Mouse (Mus musculus): ENCODE measurements around the gene Eppin. TPM values are rescaled to one million over a fixed set of nuclear protein-coding genes. Genes with fewer than 3 reads are reported as not detected.

The Eppin gene
- polyA plus RNA-seq, 1 experiment from 2014 or later: not detected

DNA sequence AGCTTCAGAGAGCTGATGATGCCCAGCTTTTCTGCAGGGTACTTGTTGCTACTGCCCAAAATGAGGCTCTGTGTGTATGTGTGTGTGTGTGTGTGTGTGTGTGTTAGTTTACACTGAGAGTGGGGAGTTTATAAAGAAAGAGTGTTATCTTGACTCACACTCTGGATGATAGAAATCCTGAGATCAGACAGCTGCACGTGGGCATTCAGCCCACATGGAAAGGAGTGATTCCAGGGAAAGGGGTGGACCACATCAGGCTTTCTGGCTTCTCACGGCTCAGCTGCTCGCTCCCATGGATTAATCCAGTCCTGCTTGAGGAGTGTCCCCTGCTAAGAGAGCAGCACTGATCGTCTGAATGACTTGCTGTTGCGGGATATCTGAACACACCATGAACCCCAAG lies 51.3 kb downstream of the Eppin start:
- no peaks in the 10 kb centered on the region for H3K9me3 ChIP-seq (ENCODE audit: control insufficient read depth)
- no peaks in the 10 kb centered on the region for H3K27me3 ChIP-seq (replicated peaks; ENCODE audit: control insufficient read depth, insufficient read depth, low read length)
- ATAC-seq: no peak
- no peak for TF ChIP-seq CTCF (IDR thresholded peaks at IDR 0.05; ENCODE audit: low read depth)
- no peak overlapping the region for H3K4me2 ChIP-seq (replicated peaks; ENCODE audit: low read depth)
- whole genome bisulfite sequencing: 65% methylated on average over 5 of the region's 5 CpGs
- H3K4me1 ChIP-seq (replicated peaks; ENCODE audit: control insufficient read depth, insufficient read depth, low read length): no peaks in the 10 kb centered on the region
- H3K27ac ChIP-seq (ENCODE audit: low read depth, low read length): no peak overlapping the region
- H3K36me3 ChIP-seq (ENCODE audit: control insufficient read depth, insufficient read depth): no peaks in the 10 kb centered on the region
- no peak overlapping the region for H3K4me3 ChIP-seq (ENCODE audit: low read depth, low read length)
- H3K9ac ChIP-seq (ENCODE audit: low read depth, low read length): no peak overlapping the region

DNA sequence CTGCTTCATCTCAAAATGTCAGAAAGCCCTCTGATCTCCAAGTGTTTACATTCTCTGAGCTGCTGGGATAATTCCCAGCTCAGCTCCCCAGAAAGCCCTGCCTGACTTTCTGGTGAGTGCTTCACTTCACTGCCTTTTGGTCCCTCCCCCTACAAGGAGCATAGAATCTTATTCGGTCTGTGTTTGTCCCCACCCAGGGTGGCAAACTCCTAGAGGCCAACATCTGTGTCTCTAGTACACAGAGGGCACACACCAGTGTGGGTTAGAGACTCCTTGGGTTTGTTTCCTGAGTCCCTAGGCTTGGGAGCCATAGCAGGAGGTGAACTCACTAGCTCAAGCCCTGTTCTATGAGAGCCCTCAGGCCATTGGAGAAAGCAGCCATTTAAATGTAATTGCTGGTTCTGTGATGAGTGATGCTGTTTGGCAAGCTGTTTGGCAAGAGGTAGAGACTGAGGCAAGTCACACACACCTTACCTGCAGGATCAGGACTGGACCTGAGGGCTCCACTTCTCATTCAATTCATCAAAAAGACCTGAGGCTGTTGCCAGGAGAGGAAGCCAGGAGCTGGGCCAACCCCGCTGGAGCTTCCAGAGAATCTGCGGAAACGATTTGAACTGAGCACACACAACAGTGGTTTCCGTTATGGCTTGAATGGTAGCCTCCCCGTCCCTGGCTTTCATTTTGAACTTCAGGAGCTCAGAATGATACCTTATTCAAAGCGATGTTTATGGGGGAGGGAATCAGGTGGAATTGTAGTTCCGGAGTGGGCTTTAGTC lies 52.6 kb downstream of the Eppin start:
- Histone ChIP-seq H3K4me1 (replicated peaks; ENCODE audit: control insufficient read depth, insufficient read depth, low read length) (no peaks in the 10 kb centered on the region), H3K9ac (ENCODE audit: low read depth, low read length) (no peak overlapping the region), H3K27ac (ENCODE audit: low read depth, low read length) (no peak overlapping the region), H3K4me3 (ENCODE audit: low read depth, low read length) (no peak overlapping the region), H3K27me3 (replicated peaks; ENCODE audit: control insufficient read depth, insufficient read depth, low read length) (no peaks in the 10 kb centered on the region), H3K9me3 (ENCODE audit: control insufficient read depth) (no peaks in the 10 kb centered on the region), H3K36me3 (ENCODE audit: control insufficient read depth, insufficient read depth) (no peaks in the 10 kb centered on the region), H3K4me2 (replicated peaks; ENCODE audit: low read depth) (no peak overlapping the region)
- WGBS: 30% methylated on average over 8 of the region's 8 CpGs
- TF ChIP-seq CTCF (IDR thresholded peaks at IDR 0.05; ENCODE audit: low read depth): no peak
- no peak for ATAC-seq

Other genes starting within 250 kb of the Eppin start
- 82.5 and 95.0 TPM in 2 replicates for gene Slpi, start 204.5 kb downstream of the Eppin start, polyA plus RNA-seq (2015; fragmentation: Nextera tagmentation; extraction: Ambion mirVana)
- 0.12 and 0.16 TPM in 2 replicates for gene Rbpjl, start 190.5 kb downstream of the Eppin start, polyA plus RNA-seq (2015; fragmentation: Nextera tagmentation; extraction: Ambion mirVana)
- 1.9 and 2.4 TPM in 2 replicates for gene Matn4, start 188.4 kb downstream of the Eppin start, polyA plus RNA-seq (2015; fragmentation: Nextera tagmentation; extraction: Ambion mirVana)
- 92.0 and 103 TPM in 2 replicates for gene Sdc4, start 149.7 kb downstream of the Eppin start, polyA plus RNA-seq (2015; fragmentation: Nextera tagmentation; extraction: Ambion mirVana)
- gene Sys1, start 136.6 kb downstream of the Eppin start, polyA plus RNA-seq (2015; fragmentation: Nextera tagmentation; extraction: Ambion mirVana): 58.7 and 62.3 TPM in 2 replicates
- gene Gm20458, start 132.6 kb downstream of the Eppin start, polyA plus RNA-seq (2015; fragmentation: Nextera tagmentation; extraction: Ambion mirVana): 21.4 and 29.1 TPM in 2 replicates
- not detected in 2 replicates for gene Trp53tg5, start 119.9 kb downstream of the Eppin start, polyA plus RNA-seq (2015; fragmentation: Nextera tagmentation; extraction: Ambion mirVana)
- gene Dbndd2, start 107.5 kb downstream of the Eppin start, polyA plus RNA-seq (2015; fragmentation: Nextera tagmentation; extraction: Ambion mirVana): 15.9 and 18.8 TPM in 2 replicates
- gene Pigt, start 96.1 kb downstream of the Eppin start, polyA plus RNA-seq (2015; fragmentation: Nextera tagmentation; extraction: Ambion mirVana): 75.8 and 83.0 TPM in 2 replicates
- gene Wfdc2, start 31.2 kb downstream of the Eppin start, polyA plus RNA-seq (2015; fragmentation: Nextera tagmentation; extraction: Ambion mirVana): 6.5 and 11.9 TPM in 2 replicates
- gene Spint3, start 20.1 kb downstream of the Eppin start, polyA plus RNA-seq (2015; fragmentation: Nextera tagmentation; extraction: Ambion mirVana): not detected in 2 replicates
- 0.14 TPM in 1 of 2 replicates, not detected in the other for gene Wfdc6a, start 8.1 kb downstream of the Eppin start, polyA plus RNA-seq (2015; fragmentation: Nextera tagmentation; extraction: Ambion mirVana)
- not detected in 2 replicates for gene Wfdc6b, start 19.9 kb upstream of the Eppin start, polyA plus RNA-seq (2015; fragmentation: Nextera tagmentation; extraction: Ambion mirVana)
- gene Wfdc8, start 20.0 kb upstream of the Eppin start, polyA plus RNA-seq (2015; fragmentation: Nextera tagmentation; extraction: Ambion mirVana): not detected in 2 replicates
- not detected in 2 replicates for gene Wfdc16, start 45.2 kb upstream of the Eppin start, polyA plus RNA-seq (2015; fragmentation: Nextera tagmentation; extraction: Ambion mirVana)
- gene Wfdc10, start 62.5 kb upstream of the Eppin start, polyA plus RNA-seq (2015; fragmentation: Nextera tagmentation; extraction: Ambion mirVana): not detected in 2 replicates
- gene Wfdc9, start 63.0 kb upstream of the Eppin start, polyA plus RNA-seq (2015; fragmentation: Nextera tagmentation; extraction: Ambion mirVana): not detected in 2 replicates
- not detected in 2 replicates for gene Wfdc11, start 80.5 kb upstream of the Eppin start, polyA plus RNA-seq (2015; fragmentation: Nextera tagmentation; extraction: Ambion mirVana)
- 0.14 and 0.18 TPM in 2 replicates for gene Wfdc13, start 91.5 kb upstream of the Eppin start, polyA plus RNA-seq (2015; fragmentation: Nextera tagmentation; extraction: Ambion mirVana)
- gene Spint4, start 104.9 kb upstream of the Eppin start, polyA plus RNA-seq (2015; fragmentation: Nextera tagmentation; extraction: Ambion mirVana): not detected in 2 replicates
- gene Spint5, start 121.7 kb upstream of the Eppin start, polyA plus RNA-seq (2015; fragmentation: Nextera tagmentation; extraction: Ambion mirVana): not detected in 2 replicates
- gene Wfdc3, start 152.3 kb upstream of the Eppin start, polyA plus RNA-seq (2015; fragmentation: Nextera tagmentation; extraction: Ambion mirVana): 0.85 and 0.95 TPM in 2 replicates
- 39.4 and 43.3 TPM in 2 replicates for gene Dnttip1, start 152.4 kb upstream of the Eppin start, polyA plus RNA-seq (2015; fragmentation: Nextera tagmentation; extraction: Ambion mirVana)
- 118 and 121 TPM in 2 replicates for gene Ube2c, start 176.3 kb upstream of the Eppin start, polyA plus RNA-seq (2015; fragmentation: Nextera tagmentation; extraction: Ambion mirVana)
- gene Tnnc2, start 186.4 kb upstream of the Eppin start, polyA plus RNA-seq (2015; fragmentation: Nextera tagmentation; extraction: Ambion mirVana): 0.51 and 0.73 TPM in 2 replicates
- 12.5 and 13.0 TPM in 2 replicates for gene Snx21, start 192.2 kb upstream of the Eppin start, polyA plus RNA-seq (2015; fragmentation: Nextera tagmentation; extraction: Ambion mirVana)
- gene Acot8, start 211.3 kb upstream of the Eppin start, polyA plus RNA-seq (2015; fragmentation: Nextera tagmentation; extraction: Ambion mirVana): 52.5 and 54.4 TPM in 2 replicates
- 3.7 and 4.2 TPM in 2 replicates for gene Zswim3, start 211.5 kb upstream of the Eppin start, polyA plus RNA-seq (2015; fragmentation: Nextera tagmentation; extraction: Ambion mirVana)
- 7.0 and 7.6 TPM in 2 replicates for gene Zswim1, start 229.1 kb upstream of the Eppin start, polyA plus RNA-seq (2015; fragmentation: Nextera tagmentation; extraction: Ambion mirVana)
- gene Spata25, start 234.9 kb upstream of the Eppin start, polyA plus RNA-seq (2015; fragmentation: Nextera tagmentation; extraction: Ambion mirVana): not detected in 2 replicates
- gene Ctsa, start 239.3 kb upstream of the Eppin start, polyA plus RNA-seq (2015; fragmentation: Nextera tagmentation; extraction: Ambion mirVana): 1,079 and 1,142 TPM in 2 replicates
- 4.6 and 5.7 TPM in 2 replicates for gene Neurl2, start 239.9 kb upstream of the Eppin start, polyA plus RNA-seq (2015; fragmentation: Nextera tagmentation; extraction: Ambion mirVana)